Mouse (Mus musculus): Measurements from ENCODE around the gene Hes5. TPM values are rescaled to one million over a fixed set of nuclear protein-coding genes. Genes with fewer than 3 reads are reported as not detected.

Gene Hes5
- total and polyA plus RNA-seq, 3 experiments: not detected

- TF ChIP-seq TBP (IDR thresholded peaks at IDR 0.05; ENCODE audit: low read depth, low read length): no peak
Measured at GRCm38 (mm10) chr4:154940156-154940555, 20.6 kb upstream of the Hes5 start (continued).

DNA sequence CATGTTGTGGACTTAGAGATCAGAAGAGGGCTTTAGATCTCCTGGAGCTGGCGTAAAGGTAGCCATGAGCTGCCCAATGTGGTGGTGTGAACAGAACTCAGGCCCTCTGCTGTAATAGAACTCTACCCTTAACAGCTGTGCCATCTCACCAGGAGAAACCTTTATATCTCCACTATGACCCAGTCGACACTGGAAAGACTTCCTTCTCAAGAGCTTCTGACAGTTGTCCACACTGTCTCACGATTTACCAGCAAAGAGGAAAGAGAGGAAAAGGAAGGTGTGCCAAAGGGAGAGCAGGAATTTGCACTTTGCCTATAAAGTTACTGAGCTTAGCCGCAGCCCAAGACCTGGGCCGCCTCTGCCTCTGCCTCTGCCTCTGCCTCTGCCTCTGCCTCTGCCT lies 18.9 kb upstream of the Hes5 start:
- H3K9ac ChIP-seq (ENCODE audit: control insufficient read depth, low read depth, low read length, poor library complexity, severe bottlenecking): peak overlapping the region; percentile 70
- DNase-seq (ENCODE audit: low read depth, low spot score): peak; percentile 56
- H3K79me2 ChIP-seq (ENCODE audit: control insufficient read depth, insufficient read depth, low read length, poor library complexity): no peaks in the 10 kb centered on the region
- peak overlapping the region; percentile 46 to 48; a peak in 3 of 4 replicates for H3K4me3 ChIP-seq (ENCODE audit: control insufficient read depth in 1 of 2, insufficient read depth in 1 of 2, low read depth in 2 of 2, low read length in 2 of 2)
- H3K36me3 ChIP-seq (ENCODE audit: control insufficient read depth in 1 of 2, insufficient read depth in 2 of 2, low read length in 2 of 2): peaks cover 0 to 7% of the 10 kb centered on the region in 2 experiments; a peak in 2 of 4 replicates
- no peak for TF ChIP-seq TCF12 (IDR thresholded peaks at IDR 0.05; ENCODE audit: low read depth, low read length)
- no peaks in the 10 kb centered on the region for H3K27me3 ChIP-seq (ENCODE audit: control insufficient read depth in 1 of 2, insufficient read depth in 2 of 2, low read length in 2 of 2)
- peak overlapping the region; percentile 62 for H3K27ac ChIP-seq (ENCODE audit: control insufficient read depth, low read depth, low read length)
- H3K4me1 ChIP-seq (ENCODE audit: control insufficient read depth in 1 of 2, insufficient read depth in 2 of 2, low read length in 2 of 2): peaks cover 0 to 21% of the 10 kb centered on the region in 2 experiments; a peak in 3 of 4 replicates
- no peaks in the 10 kb centered on the region for H3K9me3 ChIP-seq (replicated peaks; ENCODE audit: insufficient read depth, low read length)

GRCm38 (mm10) chr4:154942632-154943322 lies 17.9 kb upstream of the Hes5 start:
- no peaks in the 10 kb centered on the region for H3K27me3 ChIP-seq (ENCODE audit: control insufficient read depth in 1 of 2, insufficient read depth in 2 of 2, low read length in 2 of 2)

More at GRCm38 (mm10) chr4:154942632-154943322, 17.9 kb upstream of the Hes5 start:
- TF ChIP-seq NRF1 (IDR thresholded peaks at IDR 0.05; ENCODE audit: insufficient read depth, low read depth, low read length, poor library complexity, severe bottlenecking): no peak
- TF ChIP-seq MAZ (IDR thresholded peaks at IDR 0.05; ENCODE audit: low read depth, low read length): peak; percentile 82
- TF ChIP-seq POLR2A (IDR thresholded peaks at IDR 0.05; ENCODE audit: control insufficient read depth in 1 of 2, insufficient read depth in 1 of 2, low read depth in 1 of 2, low read length in 2 of 2, poor library complexity in 1 of 2): peak; percentile 100
- no peak for TF ChIP-seq GATA1 (IDR thresholded peaks at IDR 0.05; ENCODE audit: low read depth, low read length)
- TF ChIP-seq POLR2AphosphoS2 (IDR thresholded peaks at IDR 0.05; ENCODE audit: low read length): peak; percentile 100
- peak; percentile 80 for TF ChIP-seq HCFC1 (IDR thresholded peaks at IDR 0.05; ENCODE audit: low read depth, low read length)
- TF ChIP-seq EP300 (IDR thresholded peaks at IDR 0.05; ENCODE audit: low read depth in 1 of 2, low read length in 2 of 2): peak in 1 of 2 experiments; percentile 38; a peak in 1 of 4 replicates
- TF ChIP-seq NELFE (IDR thresholded peaks at IDR 0.05; ENCODE audit: low read depth, low read length): peak; percentile 97
- peak; percentile 100 for TF ChIP-seq ZMIZ1 (IDR thresholded peaks at IDR 0.05; ENCODE audit: low read depth, low read length)
- no peak for TF ChIP-seq E2F4 (IDR thresholded peaks at IDR 0.05; ENCODE audit: borderline replicate concordance, low read depth, low read length)
- TF ChIP-seq MYC (IDR thresholded peaks at IDR 0.05; ENCODE audit: low read depth, low read length): peak; percentile 54; the same call in 1 of the 2 replicates
- TF ChIP-seq POLR2AphosphoS5 (IDR thresholded peaks at IDR 0.05; ENCODE audit: borderline replicate concordance, low read depth, low read length): peak; percentile 99
- TF ChIP-seq MAFK (IDR thresholded peaks at IDR 0.05; ENCODE audit: borderline replicate concordance, low read depth, low read length): peak; percentile 64; the same call in 1 of the 2 replicates
- peak; percentile 99 for TF ChIP-seq ETS1 (IDR thresholded peaks at IDR 0.05; ENCODE audit: low read depth, low read length)
- TF ChIP-seq BHLHE40 (IDR thresholded peaks at IDR 0.05; ENCODE audit: borderline replicate concordance, low read depth, low read length): 0 out of 2 replicates have a peak, but pooled peaks have one; percentile 29
- peak; percentile 75; the same call in 1 of the 2 replicates for TF ChIP-seq SIN3A (IDR thresholded peaks at IDR 0.05; ENCODE audit: low read length)
- TF ChIP-seq KAT2A (conservative IDR thresholded peaks at IDR 0.05; ENCODE audit: low read depth, low read length): no peak; the same call in 1 of the 2 replicates
- no peak for TF ChIP-seq MXI1 (IDR thresholded peaks at IDR 0.05; ENCODE audit: low read depth, low read length)
- TF ChIP-seq MAX (IDR thresholded peaks at IDR 0.05; ENCODE audit: low read length): no peak; the same call in 1 of the 2 replicates
- no peak for TF ChIP-seq CHD2 (IDR thresholded peaks at IDR 0.05; ENCODE audit: low read length)
- 0 out of 2 replicates have a peak, but pooled peaks have one; percentile 47 for TF ChIP-seq RCOR1 (IDR thresholded peaks at IDR 0.05; ENCODE audit: low read depth, low read length)
- TF ChIP-seq MYB (IDR thresholded peaks at IDR 0.05; ENCODE audit: low read depth, low read length): peak; percentile 68
- peak; percentile 99 for TF ChIP-seq TBP (IDR thresholded peaks at IDR 0.05; ENCODE audit: low read depth, low read length)
- Histone ChIP-seq H3K36me3 (ENCODE audit: control insufficient read depth in 1 of 2, insufficient read depth in 2 of 2, low read length in 2 of 2) (peaks cover 0 to 7% of the 10 kb centered on the region in 2 experiments; a peak in 2 of 4 replicates), H3K4me1 (ENCODE audit: control insufficient read depth in 1 of 2, insufficient read depth in 2 of 2, low read length in 2 of 2) (peaks cover 0 to 21% of the 10 kb centered on the region in 2 experiments; a peak in 3 of 4 replicates), H3K27ac (ENCODE audit: control insufficient read depth, low read depth, low read length) (peak overlapping the region; percentile 79), H3K79me2 (ENCODE audit: control insufficient read depth, insufficient read depth, low read length, poor library complexity) (no peaks in the 10 kb centered on the region), H3K4me3 (ENCODE audit: control insufficient read depth in 1 of 2, insufficient read depth in 1 of 2, low read depth in 2 of 2, low read length in 2 of 2) (peak overlapping the region; percentile 42 to 56), H3K9me3 (replicated peaks; ENCODE audit: insufficient read depth, low read length) (no peaks in the 10 kb centered on the region), H3K9ac (ENCODE audit: control insufficient read depth, low read depth, low read length, poor library complexity, severe bottlenecking) (peak overlapping the region; percentile 77)
- DNase-seq (ENCODE audit: low read depth, low spot score): peak; percentile 92

All from MEL (cell line).